Mouse (Mus musculus) lung, postnatal 14 days (tissue): Measurements from ENCODE around the gene Krt88.
A peak's percentile ranks its signal among the peaks of the same experiment; 100 is the strongest.

ENCODE experiments used
- DNase-seq: peaks from one replicate; pipeline ENCODE4 v3.0.0; 2021

Krt88 gene

GRCm38 (mm10) chr15:101479007-101479665, 31.6 kb downstream of the Krt88 start:
- peak; percentile 55 for DNase-seq

- no peak for DNase-seq
Measured at GRCm38 (mm10) chr15:101479666-101480060, 32.1 kb downstream of the Krt88 start.

DNA sequence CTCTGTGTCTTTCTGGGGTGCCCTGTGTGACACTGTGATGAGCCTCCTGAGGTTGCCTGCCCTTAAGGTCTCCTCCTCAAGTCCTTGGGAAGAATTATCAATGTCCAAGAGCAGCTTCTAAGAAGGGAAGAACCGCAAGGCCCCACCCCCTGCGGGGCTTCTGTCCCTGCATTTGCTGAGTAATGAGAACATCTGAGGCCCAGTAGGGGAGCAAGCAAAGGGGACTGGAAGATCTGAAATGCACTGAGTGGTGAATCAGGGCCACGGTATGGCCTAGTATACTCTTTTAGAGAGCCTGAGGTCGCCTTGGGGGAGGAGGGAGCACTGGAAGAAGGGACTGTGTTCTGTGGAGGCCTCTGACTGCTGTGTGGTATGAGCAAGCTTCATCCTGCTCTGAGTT, 34.5 kb downstream of the Krt88 start:
- DNase-seq = no peak

DNA sequence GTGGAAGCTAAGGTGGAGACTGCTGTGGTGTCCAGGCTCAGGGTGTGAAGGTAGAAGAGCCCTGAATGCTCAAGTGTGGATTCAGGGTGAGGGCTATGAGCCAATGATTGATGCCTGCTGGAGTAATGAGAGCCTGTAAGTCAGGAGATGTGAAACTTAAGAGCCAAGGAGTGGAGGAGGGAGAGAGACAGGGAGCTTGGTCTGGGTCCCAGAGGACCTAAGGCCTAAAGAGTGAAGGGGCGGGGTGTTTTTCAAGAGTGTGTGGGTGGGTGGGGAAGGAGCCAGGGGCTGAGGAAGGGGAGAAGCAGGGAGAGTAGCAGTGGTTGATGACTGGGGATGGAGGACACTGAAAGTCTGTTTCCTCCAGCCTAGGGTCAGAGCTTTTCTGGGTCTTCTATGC, 36.1 kb downstream of the Krt88 start:
- DNase-seq = no peak

GRCm38 (mm10) chr15:101484939-101485338, 37.4 kb downstream of the Krt88 start:
- DNase-seq = no peak

GRCm38 (mm10) chr15:101485911-101486635, 38.5 kb downstream of the Krt88 start:
- no peak for DNase-seq

GRCm38 (mm10) chr15:101491431-101491830, 43.9 kb downstream of the Krt88 start, which contains the start of gene Krt83:
Krt83 (minus strand) TSS chr15:101491512.
- no peak for DNase-seq

DNA sequence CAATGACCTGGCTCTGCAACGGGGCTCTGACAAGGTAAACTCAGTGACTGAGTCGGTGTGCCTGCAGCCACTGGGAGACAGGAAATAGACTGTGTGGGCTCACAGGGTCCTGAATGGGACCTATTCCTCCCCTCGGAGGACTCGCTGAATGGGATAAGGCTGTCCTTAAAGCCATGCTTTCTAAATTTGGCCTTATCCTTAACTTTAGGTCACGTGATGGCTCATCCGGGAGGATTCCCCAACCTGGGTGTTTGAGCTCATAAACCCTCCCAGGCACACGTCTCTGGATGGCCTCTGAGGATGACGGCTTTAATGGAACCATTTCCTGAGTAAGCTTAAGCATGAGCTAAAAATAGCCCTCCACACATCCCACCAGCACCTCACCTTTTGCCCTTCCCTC, 45.2 kb downstream of the Krt88 start:
- no peak for DNase-seq

DNA sequence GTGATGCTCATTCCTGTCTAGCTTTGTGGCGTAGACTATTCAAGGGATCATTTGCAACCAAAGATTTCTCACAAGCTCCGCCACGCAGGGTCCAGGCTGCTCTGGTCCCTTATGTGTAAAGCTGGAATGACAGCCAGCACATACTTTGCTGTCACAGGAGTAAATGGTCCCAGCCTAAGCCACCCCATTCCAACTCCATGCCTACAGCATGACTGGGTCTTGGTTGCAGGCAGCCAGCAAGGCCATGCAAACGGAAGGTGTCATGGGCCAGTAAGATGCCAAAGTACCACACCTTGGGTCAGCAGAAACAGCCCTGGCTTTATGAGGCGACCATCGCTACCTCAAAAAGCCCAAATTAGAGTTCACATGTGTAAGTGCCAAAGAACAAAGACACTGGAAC, 46.2 kb downstream of the Krt88 start:
- no peak for DNase-seq

- no peak for DNase-seq
Measured at GRCm38 (mm10) chr15:101494203-101494602, 46.7 kb downstream of the Krt88 start.

- DNase-seq = no peak
Measured at GRCm38 (mm10) chr15:101495266-101495665, 47.7 kb downstream of the Krt88 start.

DNA sequence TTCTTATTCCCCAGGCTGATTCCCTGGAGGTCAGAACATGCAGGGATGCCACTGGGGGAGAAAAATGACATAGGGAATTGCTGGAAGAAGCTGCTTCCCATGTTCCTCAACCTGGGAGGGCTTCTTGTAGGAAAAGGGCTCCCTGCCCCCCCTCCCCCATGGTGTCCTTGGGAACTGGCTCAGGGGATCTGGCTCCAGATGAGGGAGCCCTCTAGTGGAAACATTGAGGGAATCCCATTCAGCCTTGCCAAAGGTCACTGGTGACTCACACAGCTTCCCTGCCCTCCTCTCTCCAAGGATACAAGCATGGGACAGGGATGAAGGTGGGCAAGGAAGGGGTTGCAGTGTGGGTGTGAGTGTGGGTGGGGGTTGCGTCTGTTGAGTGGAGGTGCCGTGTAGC, 49.6 kb downstream of the Krt88 start:
- DNase-seq = peak; percentile 25
